Mouse (Mus musculus): Measurements from ENCODE around the gene Dnajb3. TPM values are rescaled to one million over a fixed set of nuclear protein-coding genes. Genes with fewer than 3 reads are reported as not detected.

Dnajb3 gene
- polyA plus RNA-seq, 1 experiment: 10.2 TPM

DNA sequence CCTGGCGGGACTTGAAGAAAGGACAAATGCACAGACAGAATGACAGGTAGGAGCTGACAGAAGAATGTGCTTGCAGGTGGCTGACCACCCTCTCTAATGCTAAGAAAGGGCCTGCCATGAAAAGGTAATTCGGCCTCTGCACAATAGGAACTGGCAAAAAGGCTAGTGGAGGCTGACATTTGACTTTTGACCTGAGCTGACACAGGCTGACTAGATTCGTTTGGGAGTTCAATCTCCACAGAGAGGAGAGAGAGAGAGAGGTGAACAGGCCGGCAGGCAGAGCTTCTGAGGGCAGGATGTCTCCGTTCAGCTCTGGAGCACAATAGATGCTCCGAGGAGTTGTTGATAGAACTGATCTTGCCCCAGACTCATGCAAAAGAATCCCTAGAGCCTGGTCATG, 40.8 kb upstream of the Dnajb3 start:
- no peak overlapping the region for H3K27ac ChIP-seq (ENCODE audit: control insufficient read depth, insufficient read depth, low read depth, low read length, poor library complexity)
- WGBS: 45% methylated on average over 6 of the region's 6 CpGs
- H3K4me1 ChIP-seq (ENCODE audit: control insufficient read depth, insufficient read depth, low read length): 0 out of 2 replicates have a peak, but pooled peaks cover 1% of the 10 kb centered on the region
- TF ChIP-seq CTCF (IDR thresholded peaks at IDR 0.05; ENCODE audit: control insufficient read depth, insufficient read depth, low read length) (no peak), POLR2A (IDR thresholded peaks at IDR 0.05; ENCODE audit: borderline replicate concordance, control insufficient read depth, low read depth, low read length) (no peak)
- no peak overlapping the region for H3K4me3 ChIP-seq (replicated peaks; ENCODE audit: control insufficient read depth, low read depth, low read length)

DNA sequence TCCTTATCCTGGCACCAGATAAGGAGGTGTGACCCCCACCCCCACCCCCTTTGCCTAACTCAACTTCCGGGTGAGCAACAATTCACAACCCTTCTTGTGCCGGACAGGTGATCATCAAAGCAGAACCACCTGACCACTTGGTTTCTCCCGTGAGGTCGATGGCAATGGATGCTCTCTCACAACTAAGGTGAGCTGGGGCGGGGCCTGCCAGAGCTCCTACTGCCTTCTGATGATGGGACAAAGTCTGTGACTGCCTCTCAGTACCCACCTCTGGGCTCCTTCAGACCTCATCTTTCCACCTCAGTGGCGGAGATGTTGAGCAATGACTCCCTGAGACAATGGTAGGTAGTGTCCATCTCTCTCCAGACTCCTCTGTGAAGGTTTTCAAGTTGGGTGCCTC, 40.3 kb upstream of the Dnajb3 start:
- 0 out of 2 replicates have a peak, but pooled peaks cover 1% of the 10 kb centered on the region for H3K4me1 ChIP-seq (ENCODE audit: control insufficient read depth, insufficient read depth, low read length)
- no peak overlapping the region for H3K4me3 ChIP-seq (replicated peaks; ENCODE audit: control insufficient read depth, low read depth, low read length)
- H3K27ac ChIP-seq (ENCODE audit: control insufficient read depth, insufficient read depth, low read depth, low read length, poor library complexity): no peak overlapping the region
- no peak for TF ChIP-seq POLR2A (IDR thresholded peaks at IDR 0.05; ENCODE audit: borderline replicate concordance, control insufficient read depth, low read depth, low read length)
- no peak for TF ChIP-seq CTCF (IDR thresholded peaks at IDR 0.05; ENCODE audit: control insufficient read depth, insufficient read depth, low read length)
- WGBS: 74% methylated on average over 6 of the region's 6 CpGs

DNA sequence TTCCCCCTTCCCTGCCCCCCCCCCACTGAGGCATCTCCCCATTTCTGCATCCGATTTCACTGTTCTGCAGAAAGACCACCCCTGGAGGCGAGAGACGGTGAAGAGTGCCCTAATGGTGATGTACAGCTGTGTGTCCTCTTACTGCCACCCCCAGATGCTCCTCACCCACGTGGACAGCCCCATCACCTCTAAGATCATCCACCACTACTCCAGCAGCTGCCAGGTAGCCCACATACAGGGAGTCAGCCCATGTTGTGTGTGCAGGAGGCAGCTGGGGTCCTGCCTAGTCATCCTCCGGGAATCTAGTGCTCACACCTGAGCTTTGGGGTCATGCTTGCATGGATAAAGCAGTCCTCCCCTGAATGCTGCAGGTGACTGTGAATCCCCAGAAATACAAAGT, 38.3 kb upstream of the Dnajb3 start:
- no peak overlapping the region for H3K4me3 ChIP-seq (replicated peaks; ENCODE audit: control insufficient read depth, low read depth, low read length)
- H3K27ac ChIP-seq (ENCODE audit: control insufficient read depth, insufficient read depth, low read depth, low read length, poor library complexity): no peak overlapping the region
- no peak for TF ChIP-seq POLR2A (IDR thresholded peaks at IDR 0.05; ENCODE audit: borderline replicate concordance, control insufficient read depth, low read depth, low read length)
- TF ChIP-seq CTCF (IDR thresholded peaks at IDR 0.05; ENCODE audit: control insufficient read depth, insufficient read depth, low read length): no peak
- 62% methylated on average over 5 of the region's 5 CpGs for WGBS
- H3K4me1 ChIP-seq (ENCODE audit: control insufficient read depth, insufficient read depth, low read length): 0 out of 2 replicates have a peak, but pooled peaks cover 1% of the 10 kb centered on the region

DNA sequence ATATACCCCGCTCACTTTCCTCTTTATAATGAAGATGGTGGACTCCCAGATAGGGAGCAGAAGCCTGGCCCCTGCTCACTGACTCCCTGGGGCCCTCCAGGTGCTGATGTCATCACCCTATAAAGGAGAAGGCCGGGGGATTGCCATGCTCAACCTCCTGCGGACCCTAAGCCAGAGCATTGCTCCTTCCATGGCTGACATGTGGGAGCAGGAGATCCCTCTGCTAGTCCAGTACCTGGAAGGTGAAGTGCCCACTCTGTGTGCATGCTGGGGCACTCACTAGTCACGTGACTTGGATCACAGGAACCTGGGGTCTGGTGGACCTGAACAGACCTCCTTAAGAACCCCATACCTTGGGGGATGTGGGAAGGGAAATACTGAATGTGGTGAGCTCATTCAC, 35.0 kb upstream of the Dnajb3 start:
- Histone ChIP-seq H3K4me1 (ENCODE audit: control insufficient read depth, insufficient read depth, low read length) (no peaks in the 10 kb centered on the region), H3K4me3 (replicated peaks; ENCODE audit: control insufficient read depth, low read depth, low read length) (no peak overlapping the region), H3K27ac (ENCODE audit: control insufficient read depth, insufficient read depth, low read depth, low read length, poor library complexity) (no peak overlapping the region)
- WGBS: 61% methylated on average over 4 of the region's 4 CpGs
- no peak for TF ChIP-seq POLR2A (IDR thresholded peaks at IDR 0.05; ENCODE audit: borderline replicate concordance, control insufficient read depth, low read depth, low read length)
- no peak for TF ChIP-seq CTCF (IDR thresholded peaks at IDR 0.05; ENCODE audit: control insufficient read depth, insufficient read depth, low read length)

DNA sequence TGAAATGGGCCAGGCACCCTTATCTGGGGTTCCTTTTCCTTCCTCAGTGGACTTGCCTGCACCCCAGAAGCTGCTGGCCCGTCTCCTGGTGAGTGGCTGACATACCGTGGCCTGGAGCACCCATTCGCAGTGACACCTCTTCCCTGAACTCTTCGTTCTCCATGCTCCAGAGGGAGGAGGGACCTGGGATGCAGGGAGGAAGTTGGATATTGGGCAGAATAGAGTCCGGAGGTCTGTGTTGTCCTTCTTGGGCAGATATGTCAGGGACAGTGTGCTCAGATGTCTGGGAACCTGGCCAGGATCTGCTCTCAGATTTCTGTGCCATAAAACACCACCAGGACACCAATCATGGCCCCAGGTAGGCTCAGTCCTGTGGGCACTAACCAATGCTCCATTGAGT, 34.5 kb upstream of the Dnajb3 start:
- no peak for TF ChIP-seq POLR2A (IDR thresholded peaks at IDR 0.05; ENCODE audit: borderline replicate concordance, control insufficient read depth, low read depth, low read length)
- no peak for TF ChIP-seq CTCF (IDR thresholded peaks at IDR 0.05; ENCODE audit: control insufficient read depth, insufficient read depth, low read length)
- no peaks in the 10 kb centered on the region for H3K4me1 ChIP-seq (ENCODE audit: control insufficient read depth, insufficient read depth, low read length)
- WGBS: 67% methylated on average over 5 of the region's 5 CpGs
- no peak overlapping the region for H3K27ac ChIP-seq (ENCODE audit: control insufficient read depth, insufficient read depth, low read depth, low read length, poor library complexity)
- H3K4me3 ChIP-seq (replicated peaks; ENCODE audit: control insufficient read depth, low read depth, low read length): no peak overlapping the region

DNA sequence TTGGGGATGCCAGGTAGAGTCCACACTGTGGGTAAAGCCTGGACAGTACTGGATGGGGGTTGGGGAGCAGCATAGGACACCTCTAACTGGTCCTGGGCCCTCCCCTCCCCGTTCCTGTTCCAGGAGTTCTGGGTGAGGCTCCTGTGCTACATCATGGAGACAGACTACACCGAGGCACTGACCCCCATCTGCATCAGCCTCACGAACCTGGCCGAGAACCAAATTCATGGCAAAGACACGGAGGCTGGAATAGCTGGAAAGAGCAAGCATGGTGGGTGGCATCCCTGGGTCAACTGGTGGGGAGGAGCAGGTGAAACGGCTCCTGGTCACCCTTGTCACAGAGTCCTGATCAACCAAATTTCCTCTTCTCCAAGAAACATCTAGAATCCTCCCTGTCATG, 33.2 kb upstream of the Dnajb3 start:
- no peak overlapping the region for H3K27ac ChIP-seq (ENCODE audit: control insufficient read depth, insufficient read depth, low read depth, low read length, poor library complexity)
- TF ChIP-seq POLR2A (IDR thresholded peaks at IDR 0.05; ENCODE audit: borderline replicate concordance, control insufficient read depth, low read depth, low read length) (no peak), CTCF (IDR thresholded peaks at IDR 0.05; ENCODE audit: control insufficient read depth, insufficient read depth, low read length) (no peak)
- H3K4me1 ChIP-seq (ENCODE audit: control insufficient read depth, insufficient read depth, low read length): no peaks in the 10 kb centered on the region
- no peak overlapping the region for H3K4me3 ChIP-seq (replicated peaks; ENCODE audit: control insufficient read depth, low read depth, low read length)
- WGBS: 68% methylated on average over 6 of the region's 6 CpGs

GRCm38 (mm10) chr1:88237311-88237710, 31.7 kb upstream of the Dnajb3 start:
- no peaks in the 10 kb centered on the region for H3K4me1 ChIP-seq (ENCODE audit: control insufficient read depth, insufficient read depth, low read length)
- TF ChIP-seq POLR2A (IDR thresholded peaks at IDR 0.05; ENCODE audit: borderline replicate concordance, control insufficient read depth, low read depth, low read length) (no peak), CTCF (IDR thresholded peaks at IDR 0.05; ENCODE audit: control insufficient read depth, insufficient read depth, low read length) (no peak)
- no peak overlapping the region for H3K4me3 ChIP-seq (replicated peaks; ENCODE audit: control insufficient read depth, low read depth, low read length)
- no peak overlapping the region for H3K27ac ChIP-seq (ENCODE audit: control insufficient read depth, insufficient read depth, low read depth, low read length, poor library complexity)
- 72% methylated on average over 5 of the region's 5 CpGs for WGBS

DNA sequence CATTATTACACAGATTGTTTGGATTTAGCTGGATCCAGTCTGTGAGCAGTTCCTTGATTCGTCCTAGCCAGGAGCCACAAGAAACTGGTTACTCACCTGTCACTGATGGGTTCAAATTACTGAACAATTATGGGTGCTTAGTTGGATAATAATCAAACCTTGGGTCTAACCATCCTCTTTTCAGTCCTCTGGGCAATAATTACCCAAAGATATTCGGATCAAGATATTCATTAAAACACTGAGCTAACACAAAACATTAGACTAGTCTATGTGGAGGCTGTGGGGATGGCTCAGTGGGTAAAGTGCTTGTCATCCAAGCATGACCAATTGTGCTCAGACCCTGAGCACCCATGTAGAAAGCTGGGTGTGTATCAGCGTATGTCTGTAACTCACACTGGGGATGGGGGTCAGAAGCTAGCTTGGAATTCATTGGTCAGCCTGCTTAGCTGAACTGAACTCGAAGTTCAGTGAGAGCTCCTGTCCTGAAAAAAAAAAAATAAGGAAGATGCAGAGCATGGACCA, 30.4 kb upstream of the Dnajb3 start:
- no peak overlapping the region for H3K4me3 ChIP-seq (replicated peaks; ENCODE audit: control insufficient read depth, low read depth, low read length)
- 52% methylated on average over 4 of the region's 4 CpGs for WGBS
- no peak overlapping the region for H3K27ac ChIP-seq (ENCODE audit: control insufficient read depth, insufficient read depth, low read depth, low read length, poor library complexity)
- no peaks in the 10 kb centered on the region for H3K4me1 ChIP-seq (ENCODE audit: control insufficient read depth, insufficient read depth, low read length)
- TF ChIP-seq POLR2A (IDR thresholded peaks at IDR 0.05; ENCODE audit: borderline replicate concordance, control insufficient read depth, low read depth, low read length) (no peak), CTCF (IDR thresholded peaks at IDR 0.05; ENCODE audit: control insufficient read depth, insufficient read depth, low read length) (no peak)
